Mouse (Mus musculus) thymus, postnatal 25 days (tissue): ENCODE data around the gene Gss.
"Not testable (repeated sequence)": the region's sequence is repeated elsewhere in the genome, so short reads cannot be mapped to it uniquely, and the experiment has no call there.

Experiments
- DNase-seq: peaks from one replicate; pipeline ENCODE4 v3.0.0; 2022

Gene Gss

GRCm38 (mm10) chr2:155569223-155569807, 23.3 kb downstream of the Gss start:
- DNase-seq, result no peak

- no peak for DNase-seq
Measured at GRCm38 (mm10) chr2:155567751-155568150, 24.9 kb downstream of the Gss start.

GRCm38 (mm10) chr2:155562934-155563333, 29.7 kb downstream of the Gss start:
- DNase-seq, result no peak

GRCm38 (mm10) chr2:155562209-155562608, 30.4 kb downstream of the Gss start:
- no peak for DNase-seq

- DNase-seq, result peak; percentile 31
Measured at GRCm38 (mm10) chr2:155554426-155554985, 38.1 kb downstream of the Gss start.

- peak; percentile 78 for DNase-seq
Measured at GRCm38 (mm10) chr2:155552949-155553354, 39.7 kb downstream of the Gss start.

- peak; percentile 32 for DNase-seq
Measured at GRCm38 (mm10) chr2:155552336-155552735, 40.3 kb downstream of the Gss start.

- DNase-seq, result no peak
Measured at GRCm38 (mm10) chr2:155546955-155547354, 45.7 kb downstream of the Gss start.

GRCm38 (mm10) chr2:155540822-155541458, 51.7 kb downstream of the Gss start:
- no peak for DNase-seq

- no peak for DNase-seq
Measured at GRCm38 (mm10) chr2:155539696-155540095, 52.9 kb downstream of the Gss start.

GRCm38 (mm10) chr2:155538463-155539057, 54.0 kb downstream of the Gss start:
- not testable (repeated sequence) for DNase-seq

- no peak for DNase-seq
Measured at GRCm38 (mm10) chr2:155537761-155538462, 54.7 kb downstream of the Gss start.

- no peak for DNase-seq
Measured at GRCm38 (mm10) chr2:155536292-155536691, 56.3 kb downstream of the Gss start.

- DNase-seq, result no peak
Measured at GRCm38 (mm10) chr2:155527367-155527766, 65.2 kb downstream of the Gss start.

- DNase-seq, result no peak
Measured at GRCm38 (mm10) chr2:155524378-155524777, 68.2 kb downstream of the Gss start.

GRCm38 (mm10) chr2:155523706-155524105, 68.9 kb downstream of the Gss start:
- no peak for DNase-seq

GRCm38 (mm10) chr2:155518531-155519270, 73.9 kb downstream of the Gss start:
- no peak for DNase-seq

- DNase-seq, result peak; percentile 98
Measured at GRCm38 (mm10) chr2:155517455-155518423, 74.9 kb downstream of the Gss start, which contains the start of the genes Acss2 and Ggt7. Gene Acss2 (plus strand): TSS chr2:155517948. Gene Ggt7 (minus strand): TSS chr2:155518237.

- peak; percentile 66 for DNase-seq
Measured at GRCm38 (mm10) chr2:155515941-155516340, 76.7 kb downstream of the Gss start.

- DNase-seq, result peak; percentile 93
Measured at GRCm38 (mm10) chr2:155514666-155515065, 77.9 kb downstream of the Gss start.

GRCm38 (mm10) chr2:155513543-155513942, 79.1 kb downstream of the Gss start:
- DNase-seq, result no peak
